Mouse (Mus musculus) embryonic fibroblast, embryonic 13.5 days (primary cell): ENCODE measurements around the gene Ptcd1. TPM values are rescaled to one million over a fixed set of nuclear protein-coding genes. Genes with fewer than 3 reads are reported as not detected.
"Not testable (repeated sequence)": the region's sequence is repeated elsewhere in the genome, so short reads cannot be mapped to it uniquely, and the experiment has no call there.

Experiments
- H3K27ac ChIP-seq: 2 replicates; pipeline ENCODE4 v1.5.1; 2012; ENCODE audit warnings: low read length, control low read depth, inconsistent platforms; ENCODE audit not compliant: insufficient read depth
- H3K4me1 ChIP-seq: 2 replicates; pipeline ENCODE4 v1.6.1; 2011; ENCODE audit warnings: low read length; ENCODE audit not compliant: control insufficient read depth, insufficient read depth
- H3K4me3 ChIP-seq: 2 replicates; pipeline ENCODE4 v1.5.1; 2011; ENCODE audit warnings: mild to moderate bottlenecking, control low read depth, low read length; ENCODE audit not compliant: insufficient read depth
- CTCF ChIP-seq: IDR thresholded peaks from 2 replicates; pipeline ENCODE4 v1.5.1; 2011; ENCODE audit warnings: mild to moderate bottlenecking, control low read depth, low read length, moderate library complexity, borderline replicate concordance; ENCODE audit not compliant: insufficient read depth
- POLR2A ChIP-seq: IDR thresholded peaks from 2 replicates; pipeline ENCODE4 v1.6.1; 2011; ENCODE audit warnings: low read depth, mild to moderate bottlenecking, control low read depth, low read length, moderate library complexity
- polyA plus RNA-seq: library from polyadenylated mRNA; stranded (reverse); fragments of >200 nt; gene quantifications from 2 replicates; pipeline ENCODE4 v1.2.4, GENCODE M21; 2011; ENCODE audit warnings: low read depth; ENCODE audit not compliant: missing spikeins, insufficient read length

Gene Ptcd1
- polyA plus RNA-seq, 1 experiment: 10.0 TPM

GRCm38 (mm10) chr5:145167306-145167661, 376 bp upstream of the Ptcd1 start:
- Histone ChIP-seq H3K27ac (peak overlapping the region; percentile 6; the same call in 1 of the 2 replicates), H3K4me3 (peak overlapping the region; percentile 100), H3K4me1 (no peaks in the 10 kb centered on the region)
- TF ChIP-seq POLR2A (no peak; the same call in 1 of the 2 replicates), CTCF (no peak)

GRCm38 (mm10) chr5:145165184-145165583, 1.7 kb downstream of the Ptcd1 start:
- TF ChIP-seq CTCF (no peak), POLR2A (no peak)
- Histone ChIP-seq H3K4me3 (no peak overlapping the region), H3K4me1 (no peaks in the 10 kb centered on the region), H3K27ac (no peak overlapping the region)

GRCm38 (mm10) chr5:145164710-145165109, 2.2 kb downstream of the Ptcd1 start:
- no peaks in the 10 kb centered on the region for H3K4me1 ChIP-seq
- H3K27ac ChIP-seq: no peak overlapping the region
- TF ChIP-seq CTCF (no peak), POLR2A (no peak)
- H3K4me3 ChIP-seq: no peak overlapping the region

GRCm38 (mm10) chr5:145161361-145161760, 5.5 kb downstream of the Ptcd1 start:
- TF ChIP-seq POLR2A (no peak), CTCF (no peak)
- H3K4me1 ChIP-seq: no peaks in the 10 kb centered on the region
- H3K27ac ChIP-seq: no peak overlapping the region
- no peak overlapping the region for H3K4me3 ChIP-seq

GRCm38 (mm10) chr5:145152690-145153089, 14.2 kb downstream of the Ptcd1 start:
- H3K27ac ChIP-seq: no peak overlapping the region
- TF ChIP-seq CTCF (no peak), POLR2A (no peak)
- no peaks in the 10 kb centered on the region for H3K4me1 ChIP-seq
- H3K4me3 ChIP-seq: no peak overlapping the region

GRCm38 (mm10) chr5:145149294-145149693, 17.6 kb downstream of the Ptcd1 start:
- H3K4me1 ChIP-seq: no peaks in the 10 kb centered on the region
- no peak for TF ChIP-seq POLR2A
- TF ChIP-seq CTCF: no peak
- H3K27ac ChIP-seq: no peak overlapping the region
- H3K4me3 ChIP-seq: no peak overlapping the region

GRCm38 (mm10) chr5:145147748-145148147, 19.2 kb downstream of the Ptcd1 start:
- H3K4me3 ChIP-seq: no peak overlapping the region
- H3K4me1 ChIP-seq: no peaks in the 10 kb centered on the region
- no peak overlapping the region for H3K27ac ChIP-seq
- TF ChIP-seq POLR2A: no peak
- no peak for TF ChIP-seq CTCF

- no peak for TF ChIP-seq CTCF
- no peak for TF ChIP-seq POLR2A
- H3K27ac ChIP-seq: peak overlapping the region; percentile 83
- H3K4me1 ChIP-seq: peaks cover 12% of the 10 kb centered on the region
- peak overlapping the region; percentile 92 for H3K4me3 ChIP-seq
These were observed 26.3 kb downstream of the Ptcd1 start for GRCm38 (mm10) chr5:145140611-145141010.

- Histone ChIP-seq H3K4me1 (peaks cover 12% of the 10 kb centered on the region), H3K27ac (peak within 1 kb of the TSS; percentile 83), H3K4me3 (peak within 1 kb of the TSS; percentile 97)
- TF ChIP-seq CTCF: no peak
- TF ChIP-seq POLR2A: peak; percentile 92
These were observed 27.1 kb downstream of the Ptcd1 start, which contains the start of the genes Pdap1 and Bud31 for GRCm38 (mm10) chr5:145139571-145140519. Gene Pdap1, minus strand, starts transcription at chr5:145140238. Gene Bud31, plus strand, starts transcription at chr5:145140362.

GRCm38 (mm10) chr5:145138836-145139235, 28.1 kb downstream of the Ptcd1 start:
- TF ChIP-seq CTCF: no peak
- TF ChIP-seq POLR2A: no peak
- H3K4me3 ChIP-seq: peak overlapping the region; percentile 97
- peaks cover 12% of the 10 kb centered on the region for H3K4me1 ChIP-seq
- peak overlapping the region; percentile 73; the same call in 1 of the 2 replicates for H3K27ac ChIP-seq

GRCm38 (mm10) chr5:145133275-145133674, 33.6 kb downstream of the Ptcd1 start:
- not testable (repeated sequence) for H3K27ac ChIP-seq, H3K4me3 ChIP-seq
- peaks cover 13% of the 10 kb centered on the region for H3K4me1 ChIP-seq
